Mouse (Mus musculus): ENCODE data around the gene Spag9. TPM values are rescaled to one million over a fixed set of nuclear protein-coding genes. Genes with fewer than 3 reads are reported as not detected.

Spag9 gene
- total RNA-seq, 2 experiments from 2014 or later = 213 to 215 TPM

DNA sequence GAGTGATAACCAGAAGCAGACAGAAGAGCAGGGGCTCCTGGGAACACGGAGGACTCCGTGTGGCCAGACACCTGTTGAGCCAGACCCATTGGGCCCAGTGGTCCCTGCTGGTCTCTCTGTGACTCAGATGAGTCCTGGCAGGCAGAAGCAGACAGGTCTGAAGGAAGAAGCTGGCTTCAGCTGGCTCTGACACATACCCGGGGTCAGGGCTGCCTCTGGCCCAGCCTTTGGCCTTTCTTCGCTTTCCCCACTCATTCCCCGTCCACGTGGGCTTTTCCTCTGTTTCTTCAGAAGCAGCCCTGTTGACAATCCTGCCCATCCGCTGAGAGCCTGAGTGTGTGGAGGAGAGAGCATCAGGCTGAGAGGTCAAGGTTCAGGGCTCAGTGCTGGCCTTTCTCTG is 179.4 kb downstream of the Spag9 start:
- no peak for DNase-seq (ENCODE audit: extremely low spot score in 1 of 2, low spot score in 1 of 2)

Other genes starting within 250 kb of the Spag9 start
- 10 to 100 TPM; 24.8 to 25.1 TPM for gene Utp18, start 110.3 kb upstream of the Spag9 start, total RNA-seq (2021)
- gene Mbtd1, start 110.2 kb upstream of the Spag9 start, total RNA-seq (2021) = 10 to 100 TPM; 25.5 to 35.7 TPM
- gene Nme2, start 39.8 kb upstream of the Spag9 start, total RNA-seq (2021) = 10 to 100 TPM; 94.7 to 95.8 TPM
- 100 to 1,000 TPM in 1 of 2 experiments, 10 to 100 TPM in 1; 88.1 to 124 TPM for gene Gm20390, start 27.8 kb upstream of the Spag9 start, total RNA-seq (2021)
- gene Nme1, start 27.6 kb upstream of the Spag9 start, total RNA-seq (2021) = 10 to 100 TPM; 79.8 to 86.1 TPM
- gene Tob1, start 215.4 kb downstream of the Spag9 start, total RNA-seq (2021) = 10 to 100 TPM; 41.8 to 42.4 TPM
- under 1 TPM; 0.44 to 0.70 TPM for gene Wfikkn2, start 249.9 kb downstream of the Spag9 start, total RNA-seq (2021)

Measured in layer of hippocampus, postnatal 25 days (tissue).